Mouse (Mus musculus): ENCODE measurements around the gene Pard3. TPM values are rescaled to one million over a fixed set of nuclear protein-coding genes. Genes with fewer than 3 reads are reported as not detected.

The Pard3 gene
- polyA plus RNA-seq, 1 experiment = 51.2 TPM

- no peaks in the 10 kb centered on the region; the same call in 1 of the 2 replicates for H3K4me1 ChIP-seq (ENCODE audit: control insufficient read depth, insufficient read depth, low read length)
- WGBS = 57% methylated on average over 3 of the region's 3 CpGs
- no peaks in the 10 kb centered on the region for H3K36me3 ChIP-seq (ENCODE audit: control insufficient read depth, insufficient read depth, low read length)
- no peak for TF ChIP-seq CTCF (conservative IDR thresholded peaks at IDR 0.05; ENCODE audit: insufficient read depth, insufficient read length, low read depth, low read length)
- no peak for TF ChIP-seq POLR2A (IDR thresholded peaks at IDR 0.05; ENCODE audit: low read depth, low read length)
- H3K4me3 ChIP-seq (ENCODE audit: insufficient read depth, low read depth, low read length) = no peak overlapping the region
- H3K27me3 ChIP-seq (replicated peaks; ENCODE audit: control insufficient read depth, insufficient read depth, low read length) = no peaks in the 10 kb centered on the region
- DNase-seq = no peak
- H3K27ac ChIP-seq (ENCODE audit: insufficient read depth, low read depth, low read length) = no peak overlapping the region
These were observed 261.3 kb downstream of the Pard3 start for GRCm38 (mm10) chr8:127324836-127325570.

GRCm38 (mm10) chr8:127325749-127326148, 262.1 kb downstream of the Pard3 start:
- TF ChIP-seq CTCF (conservative IDR thresholded peaks at IDR 0.05; ENCODE audit: insufficient read depth, insufficient read length, low read depth, low read length) (no peak), POLR2A (IDR thresholded peaks at IDR 0.05; ENCODE audit: low read depth, low read length) (no peak)
- Histone ChIP-seq H3K36me3 (ENCODE audit: control insufficient read depth, insufficient read depth, low read length) (no peaks in the 10 kb centered on the region), H3K27me3 (replicated peaks; ENCODE audit: control insufficient read depth, insufficient read depth, low read length) (no peaks in the 10 kb centered on the region), H3K27ac (ENCODE audit: insufficient read depth, low read depth, low read length) (no peak overlapping the region), H3K4me1 (ENCODE audit: control insufficient read depth, insufficient read depth, low read length) (no peaks in the 10 kb centered on the region; the same call in 1 of the 2 replicates), H3K4me3 (ENCODE audit: insufficient read depth, low read depth, low read length) (no peak overlapping the region)
- WGBS = 57% methylated on average over 5 of the region's 5 CpGs
- DNase-seq = no peak

- no peak overlapping the region for H3K4me3 ChIP-seq (ENCODE audit: insufficient read depth, low read depth, low read length)
- H3K36me3 ChIP-seq (ENCODE audit: control insufficient read depth, insufficient read depth, low read length) = no peaks in the 10 kb centered on the region
- H3K27me3 ChIP-seq (replicated peaks; ENCODE audit: control insufficient read depth, insufficient read depth, low read length) = no peaks in the 10 kb centered on the region
- no peak for DNase-seq
- no peak for TF ChIP-seq CTCF (conservative IDR thresholded peaks at IDR 0.05; ENCODE audit: insufficient read depth, insufficient read length, low read depth, low read length)
- no peak for TF ChIP-seq POLR2A (IDR thresholded peaks at IDR 0.05; ENCODE audit: low read depth, low read length)
- H3K4me1 ChIP-seq (ENCODE audit: control insufficient read depth, insufficient read depth, low read length) = peaks cover 6% of the 10 kb centered on the region; the same call in 1 of the 2 replicates
- 78% methylated on average over 12 of the region's 12 CpGs for WGBS
- no peak overlapping the region for H3K27ac ChIP-seq (ENCODE audit: insufficient read depth, low read depth, low read length)
These were observed 266.8 kb downstream of the Pard3 start for GRCm38 (mm10) chr8:127330258-127331187.

- H3K27ac ChIP-seq (ENCODE audit: insufficient read depth, low read depth, low read length) = no peak overlapping the region
- H3K36me3 ChIP-seq (ENCODE audit: control insufficient read depth, insufficient read depth, low read length) = no peaks in the 10 kb centered on the region
- H3K4me3 ChIP-seq (ENCODE audit: insufficient read depth, low read depth, low read length) = no peak overlapping the region
- peak; percentile 65 for DNase-seq
- WGBS = 100% methylated on average over 1 of the region's 1 CpGs
- H3K27me3 ChIP-seq (replicated peaks; ENCODE audit: control insufficient read depth, insufficient read depth, low read length) = no peaks in the 10 kb centered on the region
- peaks cover 14% of the 10 kb centered on the region; the same call in 1 of the 2 replicates for H3K4me1 ChIP-seq (ENCODE audit: control insufficient read depth, insufficient read depth, low read length)
- TF ChIP-seq POLR2A (IDR thresholded peaks at IDR 0.05; ENCODE audit: low read depth, low read length) (no peak), CTCF (conservative IDR thresholded peaks at IDR 0.05; ENCODE audit: insufficient read depth, insufficient read length, low read depth, low read length) (peak; percentile 90)
These were observed 268.1 kb downstream of the Pard3 start for GRCm38 (mm10) chr8:127331751-127332150.

- WGBS = 53% methylated on average over 1 of the region's 1 CpGs
- H3K27ac ChIP-seq (ENCODE audit: insufficient read depth, low read depth, low read length) = no peak overlapping the region
- H3K36me3 ChIP-seq (ENCODE audit: control insufficient read depth, insufficient read depth, low read length) = no peaks in the 10 kb centered on the region
- H3K4me3 ChIP-seq (ENCODE audit: insufficient read depth, low read depth, low read length) = no peak overlapping the region
- peaks cover 15% of the 10 kb centered on the region; the same call in 1 of the 2 replicates for H3K4me1 ChIP-seq (ENCODE audit: control insufficient read depth, insufficient read depth, low read length)
- DNase-seq = peak; percentile 51
- TF ChIP-seq POLR2A (IDR thresholded peaks at IDR 0.05; ENCODE audit: low read depth, low read length) (no peak), CTCF (conservative IDR thresholded peaks at IDR 0.05; ENCODE audit: insufficient read depth, insufficient read length, low read depth, low read length) (no peak)
- no peaks in the 10 kb centered on the region for H3K27me3 ChIP-seq (replicated peaks; ENCODE audit: control insufficient read depth, insufficient read depth, low read length)
These were observed 271.5 kb downstream of the Pard3 start for GRCm38 (mm10) chr8:127335216-127335615.

- WGBS = 78% methylated on average over 11 of the region's 11 CpGs
- no peak for DNase-seq
- Histone ChIP-seq H3K4me1 (ENCODE audit: control insufficient read depth, insufficient read depth, low read length) (peaks cover 23% of the 10 kb centered on the region; the same call in 1 of the 2 replicates), H3K27me3 (replicated peaks; ENCODE audit: control insufficient read depth, insufficient read depth, low read length) (no peaks in the 10 kb centered on the region), H3K4me3 (ENCODE audit: insufficient read depth, low read depth, low read length) (no peak overlapping the region), H3K36me3 (ENCODE audit: control insufficient read depth, insufficient read depth, low read length) (no peaks in the 10 kb centered on the region), H3K27ac (ENCODE audit: insufficient read depth, low read depth, low read length) (no peak overlapping the region)
- no peak for TF ChIP-seq CTCF (conservative IDR thresholded peaks at IDR 0.05; ENCODE audit: insufficient read depth, insufficient read length, low read depth, low read length)
- TF ChIP-seq POLR2A (IDR thresholded peaks at IDR 0.05; ENCODE audit: low read depth, low read length) = no peak
These were observed 274.5 kb downstream of the Pard3 start for GRCm38 (mm10) chr8:127338183-127338582.

- H3K27me3 ChIP-seq (replicated peaks; ENCODE audit: control insufficient read depth, insufficient read depth, low read length) = no peaks in the 10 kb centered on the region
- 51% methylated on average over 7 of the region's 7 CpGs for WGBS
- H3K27ac ChIP-seq (ENCODE audit: insufficient read depth, low read depth, low read length) = peak overlapping the region; percentile 95
- TF ChIP-seq CTCF (conservative IDR thresholded peaks at IDR 0.05; ENCODE audit: insufficient read depth, insufficient read length, low read depth, low read length) (no peak), POLR2A (IDR thresholded peaks at IDR 0.05; ENCODE audit: low read depth, low read length) (no peak)
- H3K36me3 ChIP-seq (ENCODE audit: control insufficient read depth, insufficient read depth, low read length) = no peaks in the 10 kb centered on the region
- H3K4me3 ChIP-seq (ENCODE audit: insufficient read depth, low read depth, low read length) = no peak overlapping the region
- peaks cover 28% of the 10 kb centered on the region for H3K4me1 ChIP-seq (ENCODE audit: control insufficient read depth, insufficient read depth, low read length)
- peak; percentile 73 for DNase-seq
These were observed 277.4 kb downstream of the Pard3 start for GRCm38 (mm10) chr8:127341046-127341445.
